Mouse (Mus musculus): Measurements from ENCODE around the gene Rsph1. TPM values are rescaled to one million over a fixed set of nuclear protein-coding genes. Genes with fewer than 3 reads are reported as not detected.

The Rsph1 gene
- polyA plus RNA-seq (2012; rRNA removed; ENCODE audit: low replicate concordance): 0.34 TPM in 1 of 2 replicates, not detected in the other

DNA sequence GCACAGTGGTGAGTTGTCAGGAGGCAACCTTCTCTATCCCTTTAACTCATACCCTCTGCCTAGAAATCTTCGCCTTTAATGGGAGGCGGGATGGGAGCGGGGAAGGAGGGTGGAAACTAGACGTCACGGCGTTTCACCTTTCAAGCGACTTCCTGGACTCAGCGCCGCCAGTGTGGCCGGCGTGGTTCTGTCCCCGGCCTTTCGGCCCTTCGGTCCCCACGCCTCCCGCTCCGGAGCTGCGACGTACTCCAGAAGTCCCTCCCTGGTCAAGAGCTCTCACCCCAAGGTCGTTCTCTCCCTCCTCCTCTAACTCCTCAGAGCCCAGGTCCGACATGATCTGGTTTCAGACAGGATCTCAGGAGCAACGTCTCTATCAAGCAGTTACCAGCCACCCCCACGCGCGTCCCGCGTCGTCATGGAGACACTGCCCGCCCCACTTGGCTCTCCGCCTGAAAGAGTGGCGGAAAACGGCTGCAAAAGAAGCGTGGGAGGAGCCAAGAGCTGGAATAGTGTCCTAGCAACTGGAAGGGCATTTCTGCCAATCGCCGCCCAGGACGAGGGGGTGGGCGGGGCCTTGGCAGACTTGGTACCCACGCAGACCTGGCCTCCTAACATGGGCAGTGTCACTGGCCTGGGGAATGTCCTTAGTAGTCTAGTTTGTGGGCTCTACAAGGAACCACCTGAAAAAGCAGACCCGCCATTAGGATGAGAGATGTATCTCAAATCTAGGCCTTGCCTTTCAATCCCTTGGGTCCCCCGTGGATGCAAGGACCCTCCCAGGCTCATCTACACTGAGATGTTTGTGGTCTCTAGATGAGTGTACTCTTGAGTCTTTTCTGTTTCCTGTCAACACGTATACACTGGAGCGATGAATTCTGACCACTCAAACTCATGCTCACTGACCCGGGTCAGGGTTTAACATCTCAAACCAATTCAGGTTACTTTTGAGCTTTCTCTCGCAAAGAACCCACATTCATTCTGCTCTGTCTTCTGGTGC is at the start of gene Rsph1:
Gene Rsph1 (minus strand): TSS at position 462 of the 997 bp plus-strand sequence.

DNA sequence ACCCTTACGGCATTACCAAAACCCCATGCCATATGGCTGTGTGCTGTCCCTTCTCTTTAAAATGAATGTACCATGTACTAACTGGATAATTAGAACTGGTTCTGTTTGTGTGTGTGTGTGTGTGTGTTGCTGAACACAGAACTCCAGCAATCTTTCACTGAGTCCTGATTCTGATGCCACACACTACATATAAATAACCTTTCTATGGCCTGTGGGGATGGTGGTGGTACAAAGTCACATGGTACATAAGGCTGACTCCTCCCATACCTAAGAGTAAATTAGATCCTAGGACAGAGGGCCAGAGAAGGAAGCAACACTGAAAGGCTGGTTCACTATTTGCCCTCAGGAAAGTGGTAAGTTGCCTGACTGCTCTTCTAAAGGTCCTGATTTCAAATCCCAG is 9.3 kb upstream of the Rsph1 start, which contains the start of gene Slc37a1:
Gene Slc37a1 (plus strand): TSS at position 301 of the 400 bp plus-strand sequence.

DNA sequence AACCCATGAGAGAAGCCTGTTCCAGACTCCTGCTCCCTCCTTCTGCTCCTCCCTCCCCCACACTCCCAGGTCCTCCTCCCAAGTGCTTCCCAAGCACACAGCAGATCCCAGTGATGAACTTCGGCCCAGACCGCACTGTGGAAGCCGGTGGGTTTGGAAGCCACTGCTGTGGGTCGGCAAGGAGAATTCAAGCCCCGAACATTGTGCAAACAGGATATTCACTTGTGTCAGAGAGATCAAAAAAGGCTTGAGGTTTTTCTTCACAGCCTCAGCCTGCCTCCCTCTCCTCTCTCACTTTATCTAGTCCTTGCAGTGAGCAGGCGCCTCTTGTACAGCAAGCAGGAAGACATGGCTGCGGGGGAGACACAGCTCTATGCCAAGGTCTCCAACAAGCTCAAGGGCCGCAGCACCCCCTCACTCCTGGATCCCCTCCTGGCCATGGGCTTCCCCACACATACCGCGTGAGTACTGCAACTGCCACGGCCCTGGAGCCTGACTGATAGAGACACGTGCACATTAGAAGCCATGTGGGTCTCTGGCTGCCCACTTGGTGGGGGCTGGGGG is 69.3 kb downstream of the Rsph1 start, which contains the start of gene Ubash3a:
Gene Ubash3a (plus strand): TSS at position 103 of the 564 bp plus-strand sequence.

Other genes starting within 250 kb of the Rsph1 start
- 21.3 and 31.8 TPM in 2 replicates for gene Abcg1, start 219.7 kb downstream of the Rsph1 start, polyA plus RNA-seq (2012; rRNA removed; ENCODE audit: low replicate concordance)
- not detected in 2 replicates for gene Tff3, start 147.7 kb downstream of the Rsph1 start, polyA plus RNA-seq (2012; rRNA removed; ENCODE audit: low replicate concordance)
- gene Tff2, start 133.1 kb downstream of the Rsph1 start, polyA plus RNA-seq (2012; rRNA removed; ENCODE audit: low replicate concordance): not detected in 2 replicates
- gene Tff1, start 112.1 kb downstream of the Rsph1 start, polyA plus RNA-seq (2012; rRNA removed; ENCODE audit: low replicate concordance): 0.19 TPM in 1 of 2 replicates, not detected in the other
- gene Tmprss3, start 78.4 kb downstream of the Rsph1 start, polyA plus RNA-seq (2012; rRNA removed; ENCODE audit: low replicate concordance): 0.09 and 0.13 TPM in 2 replicates
- gene Ubash3a, start 69.5 kb downstream of the Rsph1 start, polyA plus RNA-seq (2012; rRNA removed; ENCODE audit: low replicate concordance): 9.8 and 18.8 TPM in 2 replicates
- gene Slc37a1, start 9.4 kb upstream of the Rsph1 start, polyA plus RNA-seq (2012; rRNA removed; ENCODE audit: low replicate concordance): 22.5 and 28.7 TPM in 2 replicates
- 18.1 and 26.8 TPM in 2 replicates for gene Pde9a, start 108.8 kb upstream of the Rsph1 start, polyA plus RNA-seq (2012; rRNA removed; ENCODE audit: low replicate concordance)
- gene Wdr4, start 242.6 kb upstream of the Rsph1 start, polyA plus RNA-seq (2012; rRNA removed; ENCODE audit: low replicate concordance): 27.6 and 28.7 TPM in 2 replicates
- 161 and 203 TPM in 2 replicates for gene Ndufv3, start 242.7 kb upstream of the Rsph1 start, polyA plus RNA-seq (2012; rRNA removed; ENCODE audit: low replicate concordance)

Measured in mammary gland, adult 2 months (tissue).